Mouse (Mus musculus) lung, postnatal 0 days (tissue): ENCODE measurements around the gene Ceacam16. TPM values are rescaled to one million over a fixed set of nuclear protein-coding genes. Genes with fewer than 3 reads are reported as not detected.

Experiments
- ATAC-seq: fragments of 200-750 bp; cut with Nextera tagmentation; 2 replicates; pipeline ENCODE4 v1.8.0; 2017; ENCODE audit warnings: moderate library complexity
- DNase-seq: peaks from one replicate; pipeline ENCODE4 v3.0.0-alpha.2; 2016; ENCODE audit warnings: low spot score
- H3K27ac ChIP-seq: fragments of 300-500 bp; sonication (generic); 2 replicates; pipeline ENCODE4 v1.5.1; 2014; ENCODE audit warnings: antibody characterized with exemption, mild to moderate bottlenecking, low read length, mixed read lengths
- H3K27me3 ChIP-seq: fragments of 300-500 bp; sonication (generic); replicated peaks from 2 replicates; pipeline ENCODE4 v1.6.1; 2014; ENCODE audit warnings: low read length, mixed read lengths; ENCODE audit not compliant: insufficient read depth
- H3K36me3 ChIP-seq: fragments of 300-500 bp; sonication (generic); 2 replicates; pipeline ENCODE4 v1.6.1; 2014; ENCODE audit warnings: low read length, mixed read lengths; ENCODE audit not compliant: insufficient read depth
- H3K4me1 ChIP-seq: fragments of 300-500 bp; sonication (generic); 2 replicates; pipeline ENCODE4 v1.6.1; 2014; ENCODE audit warnings: antibody characterized with exemption, low read depth, low read length, mixed read lengths; ENCODE audit not compliant: insufficient read depth
- H3K4me2 ChIP-seq: fragments of 300-500 bp; sonication (generic); replicated peaks from 2 replicates; pipeline ENCODE4 v1.6.1; 2014; ENCODE audit warnings: low read depth, mild to moderate bottlenecking, low read length, moderate library complexity, mixed read lengths
- H3K4me3 ChIP-seq: fragments of 300-500 bp; sonication (generic); 2 replicates; pipeline ENCODE4 v1.5.1; 2014; ENCODE audit warnings: low read depth, low read length
- H3K9ac ChIP-seq: fragments of 300-500 bp; sonication (generic); replicated peaks from 2 replicates; pipeline ENCODE4 v1.6.1; 2014; ENCODE audit warnings: low read depth, mild to moderate bottlenecking
- H3K9me3 ChIP-seq: fragments of 300-500 bp; sonication (generic); 2 replicates; pipeline ENCODE4 v1.6.1; 2016; ENCODE audit warnings: low read length, mixed read lengths
- CTCF ChIP-seq: IDR thresholded peaks from 2 replicates; pipeline ENCODE4 v1.5.1; 2016; ENCODE audit warnings: antibody characterized with exemption, mild to moderate bottlenecking
- EP300 ChIP-seq: IDR thresholded peaks from 2 replicates; pipeline ENCODE4 v1.6.1; 2016; ENCODE audit warnings: antibody characterized with exemption, mild to moderate bottlenecking, control low read depth
- WGBS: fragments of 180-500 bp; shearing (Covaris S2); extraction: QIAGEN DNeasy Blood & Tissue Kit; methylation state at CpG from one replicate; pipeline ENCODE4 v1.1.7; 2014; 5-methylcytosine and 5-hydroxymethylcytosine counted together
- polyA plus RNA-seq: library from polyadenylated mRNA; unstranded; fragments of >200 nt; fragmentation: Nextera tagmentation; extraction: Ambion mirVana; gene quantifications from 2 replicates; pipeline ENCODE4 v1.2.1, GENCODE M21; 2015

The Ceacam16 gene
- polyA plus RNA-seq, 1 experiment from 2014 or later, result 0.18 TPM

GRCm38 (mm10) chr7:19820347-19821048 lies 40.6 kb downstream of the Ceacam16 start:
- H3K9ac ChIP-seq, result no peak overlapping the region
- H3K27me3 ChIP-seq, result no peaks in the 10 kb centered on the region
- H3K4me3 ChIP-seq, result no peak overlapping the region
- DNase-seq (no peak), ATAC-seq (no peak)
- no peak overlapping the region for H3K4me2 ChIP-seq
- TF ChIP-seq CTCF (no peak), EP300 (no peak)
- H3K4me1 ChIP-seq, result peaks cover 39% of the 10 kb centered on the region; the same call in 1 of the 2 replicates
- no peak overlapping the region for H3K27ac ChIP-seq
- 71% methylated on average over 3 of the region's 3 CpGs for WGBS
- H3K36me3 ChIP-seq, result no peaks in the 10 kb centered on the region
- no peaks in the 10 kb centered on the region for H3K9me3 ChIP-seq

GRCm38 (mm10) chr7:19818875-19819274 lies 42.2 kb downstream of the Ceacam16 start:
- no peak overlapping the region for H3K4me2 ChIP-seq
- 79% methylated on average over 7 of the region's 7 CpGs for WGBS
- H3K9ac ChIP-seq, result no peak overlapping the region
- no peaks in the 10 kb centered on the region for H3K27me3 ChIP-seq
- DNase-seq, result no peak
- ATAC-seq, result no peak
- H3K27ac ChIP-seq, result peak overlapping the region; percentile 28; the same call in 1 of the 2 replicates
- peaks cover 34% of the 10 kb centered on the region; the same call in 1 of the 2 replicates for H3K4me1 ChIP-seq
- no peaks in the 10 kb centered on the region for H3K36me3 ChIP-seq
- no peaks in the 10 kb centered on the region for H3K9me3 ChIP-seq
- no peak for TF ChIP-seq EP300
- TF ChIP-seq CTCF, result no peak
- no peak overlapping the region for H3K4me3 ChIP-seq

GRCm38 (mm10) chr7:19818440-19818839 lies 42.7 kb downstream of the Ceacam16 start:
- WGBS, result 59% methylated on average over 5 of the region's 5 CpGs
- peak overlapping the region; percentile 94 for H3K27ac ChIP-seq

GRCm38 (mm10) chr7:19817382-19818105 lies 43.6 kb downstream of the Ceacam16 start:
- Histone ChIP-seq H3K4me2 (peak overlapping the region; percentile 67), H3K9ac (peak overlapping the region; percentile 48), H3K4me1 (peaks cover 25% of the 10 kb centered on the region; the same call in 1 of the 2 replicates), H3K27ac (peak overlapping the region; percentile 94), H3K4me3 (peak overlapping the region; percentile 45), H3K9me3 (no peaks in the 10 kb centered on the region), H3K36me3 (no peaks in the 10 kb centered on the region), H3K27me3 (no peaks in the 10 kb centered on the region)
- peak; percentile 79 for ATAC-seq
- TF ChIP-seq EP300 (peak; percentile 77), CTCF (no peak)
- 7% methylated on average over 15 of the region's 15 CpGs for WGBS
- DNase-seq, result peak; percentile 97

More at GRCm38 (mm10) chr7:19818440-19818839, 42.7 kb downstream of the Ceacam16 start:
- Histone ChIP-seq H3K4me1 (peaks cover 30% of the 10 kb centered on the region; the same call in 1 of the 2 replicates), H3K9ac (no peak overlapping the region), H3K36me3 (no peaks in the 10 kb centered on the region), H3K27me3 (no peaks in the 10 kb centered on the region), H3K4me3 (no peak overlapping the region), H3K4me2 (no peak overlapping the region), H3K9me3 (no peaks in the 10 kb centered on the region)
- peak; percentile 95 for DNase-seq
- peak; percentile 34 for ATAC-seq
- no peak for TF ChIP-seq CTCF
- TF ChIP-seq EP300, result peak; percentile 86

GRCm38 (mm10) chr7:19816224-19816771 lies 44.8 kb downstream of the Ceacam16 start:
- Histone ChIP-seq H3K36me3 (no peaks in the 10 kb centered on the region), H3K9me3 (no peaks in the 10 kb centered on the region), H3K4me1 (peaks cover 20% of the 10 kb centered on the region; the same call in 1 of the 2 replicates), H3K9ac (peak overlapping the region; percentile 48), H3K4me2 (peak overlapping the region; percentile 67), H3K27me3 (no peaks in the 10 kb centered on the region), H3K27ac (peak overlapping the region; percentile 94), H3K4me3 (peak overlapping the region; percentile 45)
- ATAC-seq (peak; percentile 79), DNase-seq (peak; percentile 98)
- 0% methylated on average over 28 of the region's 28 CpGs for WGBS
- TF ChIP-seq CTCF (no peak), EP300 (peak; percentile 79)
